Mouse (Mus musculus): ENCODE measurements around the gene Wdr43. TPM values are rescaled to one million over a fixed set of nuclear protein-coding genes. Genes with fewer than 3 reads are reported as not detected.

The Wdr43 gene
- 42.7 and 59.2 TPM in 2 replicates for polyA plus RNA-seq (2012)

GRCm38 (mm10) chr17:71615638-71616318 is at the start of gene Wdr43:
Gene Wdr43 (plus strand): TSS chr17:71615895.

GRCm38 (mm10) chr17:71673092-71673491 is 57.4 kb downstream of the Wdr43 start, which contains the start of gene Togaram2:
Gene Togaram2 (plus strand): TSS chr17:71673261.

Other genes with a start within 250 kb of the Wdr43 start
- gene Gm4707, start 156.0 kb upstream of the Wdr43 start, polyA plus RNA-seq (2012) = 0.12 TPM in 1 of 2 replicates, not detected in the other
- gene Smchd1, start 140.6 kb upstream of the Wdr43 start, polyA plus RNA-seq (2012) = 5.7 and 6.6 TPM in 2 replicates
- 4.3 and 4.4 TPM in 2 replicates for gene Ndc80, start 89.0 kb upstream of the Wdr43 start, polyA plus RNA-seq (2012)
- not detected in 2 replicates for gene Spdya, start 63.8 kb upstream of the Wdr43 start, polyA plus RNA-seq (2012)
- 0.17 and 0.45 TPM in 2 replicates for gene Togaram2, start 57.4 kb downstream of the Wdr43 start, polyA plus RNA-seq (2012)
- gene Pcare, start 137.0 kb downstream of the Wdr43 start, polyA plus RNA-seq (2012) = not detected in 2 replicates
- gene Clip4, start 152.6 kb downstream of the Wdr43 start, polyA plus RNA-seq (2012) = not detected in 2 replicates